Mouse (Mus musculus) embryonic fibroblast, embryonic 13.5 days (primary cell): ENCODE results near the gene Gucy2e.

Experiments used
- CTCF ChIP-seq: IDR thresholded peaks from 2 replicates; pipeline ENCODE4 v1.5.1; 2011; ENCODE audit warnings: mild to moderate bottlenecking, control low read depth, low read length, moderate library complexity, borderline replicate concordance; ENCODE audit not compliant: insufficient read depth
- POLR2A ChIP-seq: IDR thresholded peaks from 2 replicates; pipeline ENCODE4 v1.6.1; 2011; ENCODE audit warnings: low read depth, mild to moderate bottlenecking, control low read depth, low read length, moderate library complexity

DNA sequence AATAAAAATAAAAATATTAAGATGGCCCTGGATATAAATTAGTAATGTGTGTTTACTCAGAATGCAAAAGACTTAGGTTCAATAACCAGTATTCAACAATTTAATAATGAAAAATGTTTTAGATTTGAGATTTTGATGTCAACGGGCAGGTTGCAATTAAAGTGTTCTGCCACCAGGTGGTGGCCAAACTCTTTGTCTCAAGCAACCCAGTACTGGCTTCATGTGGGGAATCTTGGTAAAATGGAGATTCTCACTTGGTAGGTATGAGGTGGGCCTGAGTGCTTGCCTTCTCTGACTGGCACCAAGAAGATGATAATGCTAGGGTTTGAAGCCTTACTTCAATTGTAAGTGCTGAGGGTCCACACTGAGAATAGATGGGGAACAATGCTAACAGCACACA lies 44.0 kb downstream of the Gucy2e start:
- TF ChIP-seq POLR2A (no peak), CTCF (no peak)
